Mouse (Mus musculus) liver, adult (tissue): ENCODE measurements around the gene Cbs.
A peak's percentile ranks its signal among the peaks of the same experiment; 100 is the strongest.

Experiments
- GATA4 ChIP-seq: IDR thresholded peaks from 2 replicates; pipeline ENCODE4 v1.6.1; 2014; ENCODE audit warnings: mild to moderate bottlenecking, low read length; ENCODE audit not compliant: insufficient replicate concordance

The Cbs gene

DNA sequence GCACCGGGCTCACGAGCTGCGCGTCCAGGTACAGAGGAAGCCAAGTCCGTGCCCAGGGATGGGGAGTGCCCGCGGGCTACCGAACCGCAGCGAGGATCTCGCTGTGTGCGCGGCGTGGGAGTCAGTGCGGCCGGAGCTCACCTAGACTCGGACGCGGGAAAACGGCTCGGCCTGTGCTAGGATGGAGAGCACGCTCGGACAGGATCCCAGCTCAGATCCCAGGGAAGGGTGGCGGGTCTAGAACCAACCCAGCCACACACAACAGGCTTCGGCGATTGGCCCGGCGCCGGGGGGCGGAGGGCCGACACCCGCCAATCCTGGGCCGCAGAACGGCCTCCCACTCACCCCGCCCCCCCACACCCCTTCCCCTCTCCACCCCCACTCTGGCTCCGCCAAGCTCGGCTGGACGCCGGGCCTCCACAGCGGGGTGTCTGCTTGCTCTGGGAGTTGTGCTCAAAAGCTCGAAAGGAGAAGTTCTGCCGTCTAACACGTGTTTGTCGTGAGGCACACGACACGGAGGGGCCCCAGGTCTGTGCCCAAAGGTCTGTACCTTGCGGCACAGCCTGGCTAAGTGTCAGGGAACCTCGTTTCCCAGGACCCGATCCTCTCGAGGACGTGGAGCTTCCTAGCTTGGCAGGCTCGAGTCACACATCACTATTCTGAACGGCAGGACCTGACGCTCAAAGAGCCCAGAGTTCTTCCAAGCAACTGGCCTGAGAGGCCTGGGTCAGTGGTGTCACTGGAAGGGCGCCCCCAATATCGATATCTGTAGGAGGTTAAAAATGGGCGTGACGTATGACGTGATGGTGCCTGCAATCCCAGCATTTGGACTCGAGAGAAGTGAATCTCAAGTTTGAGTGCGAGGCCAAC lies at the start of gene Cbs:
Gene Cbs, minus strand, starts transcription at position 297 of the 870 bp plus-strand sequence.
- TF ChIP-seq GATA4 = no peak

DNA sequence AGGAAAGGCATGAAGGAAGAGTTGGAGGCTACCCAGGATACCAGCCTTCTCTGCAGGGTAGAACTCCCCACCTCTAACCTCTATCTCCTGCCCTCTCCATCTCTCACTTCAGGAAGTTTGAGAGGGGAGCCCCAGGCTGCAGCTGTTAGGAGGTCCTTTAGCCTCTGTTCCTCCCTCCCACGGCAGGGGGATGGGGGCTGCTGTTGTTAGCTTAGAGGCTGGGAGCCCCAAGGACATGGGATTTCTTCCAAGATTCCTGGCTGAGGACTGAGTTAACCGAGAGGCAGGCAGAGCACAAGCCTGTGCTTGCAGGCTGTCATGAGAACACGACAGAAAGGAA lies 49.2 kb upstream of the Cbs start:
- no peak for TF ChIP-seq GATA4

DNA sequence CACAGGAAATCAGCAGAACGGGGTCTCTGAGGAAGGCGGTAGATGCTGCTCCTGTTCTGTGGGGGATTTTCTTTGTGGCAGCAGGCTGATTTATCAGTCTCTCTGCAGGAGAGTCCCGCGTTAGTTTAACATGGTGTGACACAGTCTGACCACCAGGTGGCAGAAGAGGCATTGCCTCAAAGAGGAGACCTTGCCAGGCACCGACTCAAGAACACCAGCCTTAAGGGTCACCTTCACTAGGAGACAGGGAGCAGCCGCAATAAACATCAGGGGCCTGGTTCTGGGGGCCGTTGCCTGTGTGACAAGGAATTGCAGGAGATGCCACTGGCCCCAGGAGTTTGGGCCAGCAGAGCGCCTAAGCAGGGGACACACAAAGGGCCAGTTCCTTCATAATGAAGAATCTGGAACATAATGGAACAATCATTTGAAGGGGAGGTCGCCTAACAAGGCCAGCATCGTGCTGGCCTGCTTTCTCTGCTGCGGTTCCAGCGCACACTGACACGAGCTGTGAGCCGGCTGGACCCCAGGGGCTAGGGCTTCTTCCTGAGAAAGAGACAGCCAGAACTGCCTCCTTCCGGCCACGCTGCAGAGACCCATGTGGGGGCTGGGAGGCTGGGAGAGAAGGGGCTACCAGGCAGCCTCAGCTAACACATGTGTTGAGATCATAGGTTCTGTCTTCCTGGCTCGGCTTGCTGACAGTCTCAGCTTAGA lies 48.6 kb upstream of the Cbs start:
- no peak for TF ChIP-seq GATA4

DNA sequence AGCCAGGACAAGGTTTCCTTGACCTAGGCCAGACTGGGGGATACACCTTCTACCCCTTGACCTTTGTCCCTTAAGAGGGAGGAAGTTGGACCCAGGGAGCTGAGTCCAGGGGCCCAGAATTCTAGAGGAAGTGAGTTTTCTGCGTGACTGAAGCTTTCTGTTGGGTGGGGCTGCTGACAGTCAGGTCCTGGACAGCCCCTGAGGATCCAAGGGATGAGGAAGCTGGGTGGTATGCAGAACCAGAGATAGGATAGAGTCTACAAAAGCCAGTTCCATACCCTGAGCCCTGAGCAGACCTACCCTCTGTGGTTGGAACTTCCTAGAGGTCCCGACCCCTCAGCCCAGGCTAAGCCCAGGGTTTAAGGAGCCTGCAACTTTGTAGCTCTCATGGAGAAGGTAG lies 43.4 kb upstream of the Cbs start:
- no peak for TF ChIP-seq GATA4

DNA sequence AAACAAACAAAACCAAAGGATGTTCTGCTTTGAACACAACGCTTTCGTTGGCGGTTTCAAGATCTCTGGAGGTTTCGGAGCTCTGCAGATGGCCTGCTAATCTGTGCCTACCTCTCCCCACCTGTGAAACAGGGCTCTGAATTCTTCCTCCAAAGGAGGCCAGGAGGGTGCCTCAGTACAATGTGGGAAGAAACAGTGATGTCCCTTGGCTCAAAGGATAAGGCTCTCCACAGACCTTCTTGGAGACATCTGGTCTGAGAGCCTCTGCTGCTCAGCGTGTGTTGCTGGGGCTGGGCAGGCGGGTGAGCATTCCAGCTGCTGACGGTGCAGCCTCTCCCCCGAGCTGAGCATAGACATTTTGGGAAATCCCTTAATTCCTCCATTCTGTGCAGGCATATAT lies 40.5 kb upstream of the Cbs start, which contains the start of gene Cryaa:
Gene Cryaa, plus strand, starts transcription at position 301 of the 400 bp plus-strand sequence.
- no peak for TF ChIP-seq GATA4

DNA sequence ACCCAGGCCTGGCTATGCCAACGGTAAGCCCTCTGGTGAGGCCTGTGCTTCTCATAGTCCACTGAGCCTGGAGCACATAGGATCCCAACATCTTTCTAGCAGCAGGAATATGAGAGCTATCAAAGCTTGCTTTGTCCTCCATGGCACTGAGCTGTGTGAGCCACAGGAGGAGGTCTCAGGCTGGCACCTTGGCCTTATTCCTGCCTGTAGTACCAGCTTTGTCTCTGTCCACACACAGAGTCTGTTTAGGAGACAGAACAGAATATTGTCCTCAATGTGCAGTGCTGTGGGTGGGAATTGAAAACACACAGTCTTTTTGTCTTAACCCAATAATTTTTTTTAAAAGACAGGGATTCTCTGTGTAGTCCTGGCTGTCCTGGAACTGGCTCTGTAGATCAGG lies 37.4 kb upstream of the Cbs start:
- no peak for TF ChIP-seq GATA4

DNA sequence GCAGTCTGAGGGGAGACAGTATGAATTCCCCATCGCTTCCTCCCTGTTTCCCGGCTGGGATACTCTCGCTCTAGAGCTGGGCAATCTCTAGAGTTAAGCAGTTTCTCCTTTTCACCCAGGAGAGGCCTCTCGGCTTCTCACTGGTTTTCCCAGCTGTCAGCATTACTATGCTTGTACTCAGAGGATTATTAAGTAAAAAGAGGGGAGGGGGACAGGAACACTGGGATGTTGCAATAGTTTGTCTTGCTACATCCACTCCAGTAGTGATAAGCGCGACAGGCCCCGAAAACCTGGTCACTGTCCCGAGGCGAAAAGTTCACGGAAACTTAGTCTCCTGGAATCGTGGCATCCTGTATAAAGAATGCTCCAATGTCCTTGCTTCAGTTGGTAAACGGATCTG lies 35.2 kb upstream of the Cbs start:
- TF ChIP-seq GATA4 = peak; percentile 42; the same call in 1 of the 2 replicates

DNA sequence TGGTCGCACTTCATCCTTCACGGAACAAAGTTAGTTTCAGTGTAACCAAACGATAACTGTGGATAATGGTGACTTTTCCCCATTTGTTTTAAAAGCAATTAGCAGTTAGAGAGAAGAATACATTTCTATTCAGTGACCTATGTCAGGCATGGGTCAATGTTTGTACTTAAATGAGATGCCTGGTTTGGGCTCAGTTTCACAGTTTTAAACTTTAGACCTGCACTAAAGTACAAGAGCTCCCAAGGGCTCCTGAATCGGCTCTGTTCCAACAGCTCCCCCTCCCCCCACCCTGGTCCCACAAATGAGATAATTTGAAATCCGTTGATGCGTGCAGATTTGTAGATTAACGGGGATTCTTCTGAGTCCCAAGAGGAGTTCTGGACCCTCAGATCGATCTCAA lies 34.7 kb upstream of the Cbs start:
- TF ChIP-seq GATA4 = no peak

DNA sequence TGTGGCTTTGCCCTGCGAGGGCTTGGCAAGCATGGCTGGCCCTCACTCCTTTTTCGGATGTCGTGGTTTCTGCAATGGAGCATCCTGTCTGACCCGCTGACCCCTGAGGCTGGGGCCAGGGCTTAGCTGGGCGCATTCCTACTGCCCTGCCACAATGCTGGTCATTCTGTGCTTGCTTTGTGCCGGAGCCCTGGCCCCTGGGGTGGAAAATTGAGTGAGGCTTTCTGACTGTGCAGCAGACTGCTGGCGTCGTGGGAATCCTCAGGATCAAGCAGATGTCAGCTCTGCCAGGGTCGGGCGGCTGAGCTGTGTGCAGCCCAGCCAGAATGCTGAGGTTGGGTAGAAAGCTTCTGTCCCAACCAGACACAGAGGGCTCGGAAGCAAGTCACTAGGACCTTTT lies 33.1 kb upstream of the Cbs start:
- no peak for TF ChIP-seq GATA4

DNA sequence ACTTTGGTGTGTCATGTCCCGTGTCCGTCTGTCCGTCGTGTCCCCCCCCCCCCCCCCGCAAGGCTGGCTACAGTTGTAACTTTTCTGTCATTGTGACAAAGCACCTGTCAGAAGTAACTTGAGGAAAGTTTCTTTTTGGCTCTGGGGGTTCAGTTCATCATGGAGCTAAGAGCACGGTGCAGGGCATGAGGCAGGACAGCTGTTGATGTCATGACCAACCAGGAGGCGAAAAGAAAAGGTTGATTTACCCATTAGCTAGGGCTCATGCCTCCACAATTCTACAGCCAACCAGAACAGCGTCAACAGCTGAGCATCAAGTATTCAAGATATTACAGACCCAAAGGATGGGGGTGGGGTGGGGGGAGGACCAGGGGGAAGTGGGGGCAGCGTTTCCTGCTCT lies 31.3 kb upstream of the Cbs start:
- TF ChIP-seq GATA4 = no peak

DNA sequence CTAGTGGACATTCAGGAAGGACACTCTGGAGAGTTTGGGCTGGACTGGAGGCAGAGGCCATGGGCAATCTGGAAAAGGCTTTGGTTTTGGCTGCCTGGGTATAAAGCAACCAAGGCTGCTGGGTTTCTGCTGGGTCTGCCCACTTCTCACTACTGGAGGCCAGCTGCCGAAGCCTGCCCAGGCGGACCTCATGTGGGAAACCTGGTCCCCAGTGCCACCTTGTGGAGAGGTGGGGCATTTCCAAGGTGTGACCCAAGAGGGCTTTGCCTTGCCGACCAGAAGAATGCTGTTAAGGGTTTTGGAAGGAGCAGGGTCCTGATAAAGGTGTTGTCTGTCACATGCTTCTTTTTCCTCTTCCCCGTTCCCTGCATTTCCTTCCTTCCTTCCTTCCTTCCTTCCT lies 27.7 kb upstream of the Cbs start:
- TF ChIP-seq GATA4 = no peak

DNA sequence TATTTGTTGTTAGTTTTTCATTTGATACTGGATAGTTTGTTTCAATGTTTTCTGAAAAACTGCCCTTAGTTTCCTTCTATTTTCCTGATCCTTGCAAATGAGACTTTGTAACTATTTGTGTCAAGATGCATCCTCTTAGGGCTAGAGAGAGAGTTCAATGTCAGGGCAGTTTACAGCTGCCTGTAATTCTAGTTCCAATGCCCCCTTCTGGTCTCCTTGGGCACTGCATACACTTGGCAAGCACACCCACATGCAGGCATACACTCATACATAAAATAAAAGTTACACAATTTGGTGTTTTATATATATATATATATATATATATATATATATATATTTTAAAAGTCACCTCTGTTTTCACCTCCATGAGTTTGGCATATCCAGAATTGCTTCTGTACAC lies 25.8 kb upstream of the Cbs start:
- no peak for TF ChIP-seq GATA4

DNA sequence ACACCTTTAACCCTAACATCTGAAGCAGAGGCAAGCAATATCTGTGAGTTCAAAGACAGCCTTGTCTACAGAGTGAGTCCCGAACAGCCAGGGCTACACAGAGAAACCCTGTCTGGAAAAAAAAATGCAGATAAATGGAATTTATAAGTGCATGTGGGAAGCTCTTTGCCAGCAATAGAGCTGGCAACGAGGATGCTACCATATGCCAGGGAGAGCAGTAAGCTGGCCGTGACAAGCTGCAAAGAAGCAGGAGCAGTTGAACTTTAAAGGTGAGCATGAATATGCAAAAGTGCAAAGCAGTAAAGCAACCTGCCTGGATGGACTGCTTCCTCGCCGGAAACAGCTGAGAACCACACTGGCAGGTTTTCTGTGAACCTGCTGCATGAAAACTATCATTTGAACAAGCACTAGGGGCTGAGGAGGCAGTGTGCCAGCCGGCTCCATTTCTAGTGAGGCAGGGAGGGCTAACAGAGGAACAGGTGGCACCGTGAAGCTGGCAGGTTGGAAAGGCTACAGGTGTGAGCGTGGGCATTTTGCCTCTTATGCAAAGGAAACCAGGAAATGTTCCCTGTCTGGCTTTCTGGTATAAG lies 23.7 kb upstream of the Cbs start:
- TF ChIP-seq GATA4 = no peak

DNA sequence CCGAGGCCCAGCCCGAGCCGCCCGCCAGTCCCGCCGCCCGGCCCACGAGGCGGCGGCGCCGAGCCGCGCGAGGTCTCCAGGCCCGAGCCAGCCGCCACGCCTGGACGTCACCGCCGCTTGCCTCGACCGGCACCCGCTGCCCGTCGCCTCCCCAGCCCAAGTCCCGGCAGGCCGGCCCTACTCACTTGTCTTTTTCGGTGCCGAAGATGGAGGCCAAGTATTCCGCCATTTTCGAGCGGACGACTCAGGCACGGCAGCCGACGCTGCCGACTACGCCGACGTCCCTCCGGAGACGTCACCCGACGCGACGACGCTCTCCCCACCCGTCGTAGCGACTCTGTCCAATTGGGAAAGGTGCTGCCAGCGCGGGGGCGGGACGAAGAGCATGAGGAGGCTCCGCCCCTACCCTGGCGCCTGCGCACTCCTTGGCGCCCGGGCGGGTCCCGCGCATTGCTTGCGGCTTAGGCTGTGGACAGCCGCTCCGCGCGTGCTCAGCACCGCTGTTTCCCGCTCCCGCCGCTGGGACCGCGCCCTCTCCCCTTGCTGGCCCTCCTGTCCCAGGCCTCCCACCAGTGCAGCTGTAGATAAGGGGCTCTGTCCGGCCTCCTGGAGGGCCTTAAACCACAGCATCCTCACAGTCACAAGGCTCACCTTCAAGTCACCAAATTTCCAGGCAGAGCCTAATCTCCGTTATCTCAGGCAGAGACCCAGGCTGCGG lies 21.6 kb upstream of the Cbs start, which contains the start of gene U2af1:
Gene U2af1, minus strand, starts transcription at position 425 of the 718 bp plus-strand sequence.
- peak; percentile 46; the same call in 1 of the 2 replicates for TF ChIP-seq GATA4

DNA sequence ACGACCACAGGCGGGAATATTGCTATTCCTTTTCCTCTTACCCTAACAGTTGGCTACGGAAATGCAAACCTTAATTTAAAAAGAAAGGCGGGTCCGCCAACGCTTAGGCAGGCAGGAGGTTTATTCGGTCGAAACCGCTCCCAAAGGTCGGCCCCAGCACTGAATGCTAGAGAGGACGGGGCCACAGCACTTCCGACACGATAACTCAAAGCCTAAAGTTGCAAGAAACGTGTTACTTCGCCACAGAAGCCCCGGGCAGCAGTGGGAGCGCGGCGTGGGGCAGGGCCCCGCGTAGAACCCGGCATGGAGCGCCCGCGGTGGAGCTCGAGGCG lies 21.1 kb upstream of the Cbs start:
- TF ChIP-seq GATA4 = no peak
